Mouse (Mus musculus) ES-Bruce4 (cell line): ENCODE measurements around the gene Rbbp5.

Source experiments
- CTCF ChIP-seq: IDR thresholded peaks from one replicate; pipeline ENCODE4 v1.8.1; 2011; ENCODE audit warnings: low read depth, low read length
- EP300 ChIP-seq: IDR thresholded peaks from 2 replicates; pipeline ENCODE4 v1.6.1; 2011; ENCODE audit warnings: low read depth, low read length; ENCODE audit not compliant: insufficient read depth
- POLR2A ChIP-seq: IDR thresholded peaks from one replicate; pipeline ENCODE4 v1.8.1; 2011; ENCODE audit warnings: low read length; ENCODE audit not compliant: insufficient read depth

GRCm38 (mm10) chr1:132523048-132523447 lies 45.9 kb downstream of the Rbbp5 start:
- TF ChIP-seq EP300 (no peak), CTCF (no peak), POLR2A (no peak)
